Mouse (Mus musculus) embryonic facial prominence, embryonic 11.5 days (tissue): ENCODE results near the gene Olfr692. TPM values are rescaled to one million over a fixed set of nuclear protein-coding genes. Genes with fewer than 3 reads are reported as not detected.

Experiments used
- ATAC-seq: fragments of 200-750 bp; cut with Nextera tagmentation; replicated peaks from 2 replicates; pipeline ENCODE4 v1.8.0; 2017; ENCODE audit warnings: low read depth; ENCODE audit not compliant: insufficient number of reproducible peaks, low FRiP score, low TSS enrichment
- DNase-seq: peaks from one replicate; pipeline ENCODE4 v3.0.0-alpha.2; 2015; ENCODE audit warnings: low spot score
- H3K27ac ChIP-seq: fragments of 300-500 bp; sonication (generic); replicated peaks from 2 replicates; pipeline ENCODE4 v1.5.1; 2014; ENCODE audit warnings: mild to moderate bottlenecking, low read depth, low read length, control low read depth
- H3K27me3 ChIP-seq: fragments of 300-500 bp; sonication (generic); 2 replicates; pipeline ENCODE4 v1.6.1; 2014; ENCODE audit warnings: mild to moderate bottlenecking, low read length, moderate library complexity, mixed read lengths; ENCODE audit not compliant: control insufficient read depth, insufficient read depth
- H3K36me3 ChIP-seq: fragments of 300-500 bp; sonication (generic); replicated peaks from 2 replicates; pipeline ENCODE4 v1.6.1; 2014; ENCODE audit warnings: low read depth, mild to moderate bottlenecking, low read length, moderate library complexity, mixed read lengths; ENCODE audit not compliant: control insufficient read depth, insufficient read depth
- H3K4me1 ChIP-seq: fragments of 300-500 bp; sonication (generic); 2 replicates; pipeline ENCODE4 v1.6.1; 2014; ENCODE audit warnings: low read length, mixed read lengths; ENCODE audit not compliant: control insufficient read depth, insufficient read depth
- H3K4me2 ChIP-seq: fragments of 300-500 bp; sonication (generic); 2 replicates; pipeline ENCODE4 v1.6.1; 2014; ENCODE audit warnings: low read depth, mild to moderate bottlenecking, control low read depth, low read length, moderate library complexity
- H3K4me3 ChIP-seq: fragments of 300-500 bp; sonication (generic); 2 replicates; pipeline ENCODE4 v1.5.1; 2014; ENCODE audit warnings: low read depth, low read length, control low read depth
- H3K9ac ChIP-seq: fragments of 300-500 bp; sonication (generic); replicated peaks from 2 replicates; pipeline ENCODE4 v1.6.1; 2014; ENCODE audit warnings: mild to moderate bottlenecking, control low read depth, low read length
- H3K9me3 ChIP-seq: fragments of 300-500 bp; sonication (generic); replicated peaks from 2 replicates; pipeline ENCODE4 v1.6.1; 2016; ENCODE audit warnings: mild to moderate bottlenecking, low read length, inconsistent platforms, mixed read lengths; ENCODE audit not compliant: control insufficient read depth
- WGBS: fragments of 180-500 bp; shearing (Covaris S2); extraction: QIAGEN DNeasy Blood & Tissue Kit; methylation state at CpG from one replicate; pipeline ENCODE4 v1.1.7; 2014; 5-methylcytosine and 5-hydroxymethylcytosine counted together
- polyA plus RNA-seq: library from polyadenylated mRNA; unstranded; fragments of >200 nt; fragmentation: Nextera tagmentation; extraction: Ambion mirVana; gene quantifications from 2 replicates; pipeline ENCODE4 v1.2.1, GENCODE M21; 2014

Gene Olfr692
- polyA plus RNA-seq, 1 experiment from 2014 or later = not detected

DNA sequence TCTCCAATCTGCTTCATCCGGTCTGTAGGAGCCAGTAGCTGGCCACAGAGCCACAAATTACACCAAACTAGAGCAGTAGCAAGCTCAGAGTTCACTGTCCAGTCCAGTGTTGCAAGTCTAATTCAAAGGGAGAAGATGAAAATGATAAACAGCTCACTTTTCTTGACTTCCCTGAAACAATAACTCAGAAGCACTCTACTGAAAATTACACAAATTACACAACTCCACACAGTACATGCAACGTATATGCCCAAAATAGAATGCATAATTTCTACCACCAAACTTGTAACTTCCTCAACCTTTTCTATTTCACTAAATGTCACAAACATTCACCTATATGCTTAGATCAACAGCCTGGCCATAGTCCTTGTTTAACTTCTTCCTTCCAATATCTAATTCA, 22.2 kb downstream of the Olfr692 start:
- Histone ChIP-seq H3K9ac (no peak overlapping the region), H3K4me1 (no peaks in the 10 kb centered on the region), H3K4me3 (no peak overlapping the region), H3K36me3 (peaks cover 5% of the 10 kb centered on the region; the same call in 1 of the 2 replicates), H3K4me2 (no peak overlapping the region), H3K9me3 (no peaks in the 10 kb centered on the region), H3K27ac (no peak overlapping the region), H3K27me3 (no peaks in the 10 kb centered on the region)
- ATAC-seq (no peak), DNase-seq (no peak)
- 87% methylated on average over 2 of the region's 2 CpGs for WGBS

DNA sequence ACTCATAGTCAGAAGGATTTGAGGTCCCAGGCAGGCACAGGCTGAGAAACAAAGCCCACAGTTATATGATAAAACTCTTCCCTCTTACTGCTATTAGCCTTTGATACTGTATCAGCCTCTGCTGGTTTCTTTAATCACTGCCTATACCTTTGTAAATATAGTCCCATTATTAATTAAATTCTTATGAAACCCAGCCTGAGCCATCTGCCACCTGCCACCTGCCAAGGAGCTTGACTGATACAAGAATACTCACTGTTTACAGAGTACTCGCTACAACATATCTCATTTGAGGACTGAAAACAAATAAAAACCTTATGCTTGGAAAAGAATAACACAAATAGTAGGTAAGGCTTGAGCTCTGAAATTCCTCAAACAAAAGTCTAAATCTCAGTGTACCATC, 26.6 kb downstream of the Olfr692 start:
- no peak overlapping the region for H3K27ac ChIP-seq
- no peak overlapping the region for H3K9ac ChIP-seq
- ATAC-seq = no peak
- no peaks in the 10 kb centered on the region for H3K4me1 ChIP-seq
- H3K27me3 ChIP-seq = no peaks in the 10 kb centered on the region
- no peak overlapping the region for H3K4me2 ChIP-seq
- H3K9me3 ChIP-seq = no peaks in the 10 kb centered on the region
- H3K36me3 ChIP-seq = no peaks in the 10 kb centered on the region; the same call in 1 of the 2 replicates
- WGBS = 74% methylated on average over 1 of the region's 1 CpGs
- DNase-seq = no peak
- H3K4me3 ChIP-seq = no peak overlapping the region

DNA sequence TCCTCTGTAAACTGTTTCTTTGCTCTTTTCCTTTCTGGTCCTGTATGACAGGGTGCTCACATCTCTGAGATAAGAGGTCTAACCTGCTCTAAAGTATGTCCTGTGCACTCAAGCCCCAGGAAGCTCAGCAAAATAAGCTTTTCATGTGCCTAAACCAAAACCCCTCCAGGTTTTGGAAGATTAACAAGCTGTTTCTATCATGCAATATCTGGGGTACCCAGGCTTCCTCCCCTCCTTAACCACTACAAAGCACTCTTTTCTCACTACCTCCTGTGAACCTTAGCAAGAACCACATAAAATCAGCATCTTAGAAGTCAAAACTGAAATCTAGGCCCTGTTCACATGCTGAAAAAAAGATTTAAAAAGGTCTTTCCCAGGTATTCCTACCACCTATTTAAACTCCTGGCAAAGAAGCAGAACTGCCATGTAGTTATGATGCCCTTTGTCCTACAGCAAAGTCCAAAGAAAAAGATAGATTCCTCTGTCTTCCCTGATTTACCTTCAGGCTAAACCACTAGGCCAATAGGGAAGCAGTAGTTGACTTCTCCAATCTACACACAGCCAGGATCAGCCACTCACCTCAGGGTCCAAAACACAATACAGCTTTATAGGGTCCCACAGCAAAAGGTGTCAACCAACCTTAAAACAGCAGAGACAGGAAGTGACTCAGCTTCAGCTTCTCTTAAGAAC, 27.2 kb downstream of the Olfr692 start:
- no peak for DNase-seq
- Histone ChIP-seq H3K4me3 (no peak overlapping the region), H3K9ac (no peak overlapping the region), H3K27me3 (no peaks in the 10 kb centered on the region), H3K4me1 (no peaks in the 10 kb centered on the region), H3K9me3 (no peaks in the 10 kb centered on the region), H3K36me3 (no peaks in the 10 kb centered on the region), H3K27ac (no peak overlapping the region), H3K4me2 (no peak overlapping the region)
- no peak for ATAC-seq

DNA sequence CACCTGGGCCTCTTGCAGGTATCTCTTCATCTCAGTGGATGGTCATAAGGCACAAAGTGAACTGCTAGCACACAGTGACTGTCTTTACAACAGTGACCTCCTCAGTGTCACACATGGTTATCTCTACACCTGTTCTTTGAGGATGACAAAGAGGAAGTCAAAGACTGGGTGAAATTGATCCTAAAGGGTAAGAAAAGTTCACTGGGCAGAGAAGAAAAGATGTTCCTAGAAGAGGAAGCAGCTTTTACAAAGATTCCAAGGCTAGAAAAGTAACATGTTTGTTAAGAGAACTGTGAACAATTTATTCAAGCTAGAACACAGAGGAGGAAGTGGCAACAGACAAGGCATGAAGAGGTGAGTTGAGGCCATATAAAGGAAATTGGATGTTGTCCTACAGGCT, 28.1 kb downstream of the Olfr692 start:
- no peak for ATAC-seq
- H3K27me3 ChIP-seq = no peaks in the 10 kb centered on the region
- no peaks in the 10 kb centered on the region for H3K36me3 ChIP-seq
- H3K4me3 ChIP-seq = no peak overlapping the region
- no peaks in the 10 kb centered on the region for H3K9me3 ChIP-seq
- H3K9ac ChIP-seq = no peak overlapping the region
- H3K27ac ChIP-seq = no peak overlapping the region
- no peak overlapping the region for H3K4me2 ChIP-seq
- no peak for DNase-seq
- no peaks in the 10 kb centered on the region for H3K4me1 ChIP-seq

DNA sequence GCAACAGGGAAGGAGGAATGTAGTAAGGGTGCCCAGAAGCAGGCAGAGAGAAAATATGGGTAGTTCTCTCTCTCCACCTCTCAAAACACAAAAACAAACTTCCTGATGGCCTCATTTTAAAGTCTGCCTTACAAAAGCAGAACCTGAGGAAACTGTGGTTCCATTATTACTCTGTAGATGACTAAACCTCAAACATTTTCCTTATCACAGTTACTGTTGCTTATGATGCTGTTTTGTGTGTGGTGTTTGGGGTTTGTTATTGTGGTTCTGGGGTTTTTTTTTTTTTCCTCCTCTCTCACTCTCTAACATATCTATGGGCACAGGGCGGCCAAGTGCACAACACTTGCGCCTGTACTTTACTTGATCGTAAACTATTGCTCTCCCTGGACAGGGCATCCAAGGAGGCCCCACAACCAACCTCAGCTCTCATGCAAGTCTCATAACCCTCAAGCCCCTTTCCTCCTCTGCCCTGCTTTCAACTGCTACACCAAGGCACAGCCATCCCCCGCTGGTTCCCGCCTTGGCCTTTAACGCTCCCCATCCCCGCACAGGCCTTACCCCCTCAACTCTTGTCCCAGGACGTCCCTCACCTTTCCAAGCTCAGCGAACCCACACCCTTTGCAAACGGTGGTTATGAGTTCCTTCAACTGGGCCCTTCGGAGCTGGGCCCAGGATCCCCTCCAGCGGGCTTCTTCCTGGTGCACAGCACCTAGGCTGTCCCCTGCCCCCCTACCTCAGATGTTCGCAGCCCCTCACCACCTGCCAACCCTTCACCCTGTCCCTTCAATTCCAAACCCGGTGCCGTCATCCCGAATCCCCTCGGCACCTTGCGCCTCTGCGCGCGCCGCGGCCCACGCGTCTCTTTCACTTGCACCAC, 31.3 kb downstream of the Olfr692 start:
- H3K27ac ChIP-seq = no peak overlapping the region
- peak overlapping the region; percentile 69 for H3K4me3 ChIP-seq
- DNase-seq = peak; percentile 26
- peak overlapping the region; percentile 80 for H3K9ac ChIP-seq
- H3K36me3 ChIP-seq = no peaks in the 10 kb centered on the region
- H3K4me1 ChIP-seq = no peaks in the 10 kb centered on the region
- H3K4me2 ChIP-seq = peak overlapping the region; percentile 62
- no peaks in the 10 kb centered on the region for H3K9me3 ChIP-seq
- peak; percentile 45; the same call in 1 of the 2 replicates for ATAC-seq
- H3K27me3 ChIP-seq = no peaks in the 10 kb centered on the region
- WGBS = 2% methylated on average over 25 of the region's 25 CpGs

DNA sequence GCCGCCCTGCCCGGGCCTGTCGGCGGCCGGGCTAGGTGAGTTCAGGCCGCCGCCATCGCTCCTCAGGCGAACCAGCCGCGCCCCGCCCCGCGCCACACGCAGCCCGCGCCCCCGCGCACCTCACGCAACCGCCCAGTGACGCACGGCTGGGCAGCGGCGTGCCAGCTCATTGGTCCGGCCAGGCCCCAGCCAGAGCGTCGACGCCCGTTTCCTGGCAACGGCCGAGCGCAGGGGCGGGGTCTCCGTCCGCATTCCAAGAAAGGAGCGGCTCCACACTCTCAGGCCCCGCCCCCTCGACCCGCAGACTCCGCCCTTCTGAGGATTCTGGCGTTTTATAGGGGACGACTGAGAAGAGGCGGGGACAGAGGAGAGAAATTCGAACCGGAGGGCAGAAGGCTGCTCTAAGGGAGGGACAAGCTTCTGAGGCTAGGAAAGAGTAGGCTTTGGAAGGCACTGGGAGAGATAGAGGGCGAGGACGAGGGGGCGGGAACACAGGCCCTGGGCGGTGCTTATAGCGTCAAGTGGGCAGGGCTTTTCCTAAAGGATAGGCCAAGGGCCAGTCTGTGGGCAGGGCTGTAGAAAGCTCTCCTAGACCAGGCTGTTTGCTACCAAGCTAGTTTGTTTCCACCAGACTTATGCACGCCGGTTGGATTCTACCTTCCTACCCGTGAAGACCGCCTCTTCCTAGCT, 32.0 kb downstream of the Olfr692 start, which contains the start of gene Fam160a2:
Gene Fam160a2 (minus strand): TSS at position 120 of the 690 bp plus-strand sequence.
- no peaks in the 10 kb centered on the region for H3K27me3 ChIP-seq
- peak; percentile 100 for DNase-seq
- peak within 1 kb of the TSS; percentile 69 for H3K4me3 ChIP-seq
- under 1% methylated on average over 53 of the region's 55 CpGs for WGBS
- H3K27ac ChIP-seq = peak within 1 kb of the TSS; percentile 7; the same call in 1 of the 2 replicates
- peak; percentile 99 for ATAC-seq
- peak within 1 kb of the TSS; percentile 80 for H3K9ac ChIP-seq
- H3K9me3 ChIP-seq = no peaks in the 10 kb centered on the region
- peak within 1 kb of the TSS; percentile 62 for H3K4me2 ChIP-seq
- no peaks in the 10 kb centered on the region for H3K4me1 ChIP-seq
- no peaks in the 10 kb centered on the region for H3K36me3 ChIP-seq

DNA sequence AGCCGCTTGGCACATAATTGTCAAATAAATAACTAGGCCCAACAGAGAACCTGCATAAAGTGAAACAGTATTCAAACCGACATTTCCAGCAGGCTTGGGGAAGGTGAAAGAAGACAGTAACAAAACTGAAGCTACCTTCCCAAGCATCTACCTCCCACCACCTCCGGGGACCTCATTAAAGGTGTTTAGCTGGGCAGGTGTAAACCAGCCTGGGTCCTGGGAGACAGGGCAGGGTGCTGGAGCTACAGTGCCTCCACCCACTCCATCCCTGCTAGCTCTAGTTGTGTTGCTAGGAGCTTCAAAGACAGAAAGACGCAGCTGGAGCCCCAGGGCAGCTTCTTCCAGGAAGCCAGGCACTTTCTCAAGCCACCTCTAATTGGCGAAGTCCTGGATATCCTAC, 36.2 kb downstream of the Olfr692 start, which contains the start of gene Cnga4:
Gene Cnga4 (plus strand): TSS at position 301 of the 400 bp plus-strand sequence.
- H3K9ac ChIP-seq = no peak within 1 kb of the TSS
- H3K27ac ChIP-seq = no peak within 1 kb of the TSS
- no peak within 1 kb of the TSS for H3K4me3 ChIP-seq
- no peak within 1 kb of the TSS for H3K4me2 ChIP-seq
- DNase-seq (no peak), ATAC-seq (no peak)
- 76% methylated on average over 5 of the region's 5 CpGs for WGBS
- H3K4me1 ChIP-seq = no peaks in the 10 kb centered on the region
- H3K27me3 ChIP-seq = no peaks in the 10 kb centered on the region
- H3K9me3 ChIP-seq = no peaks in the 10 kb centered on the region
- no peaks in the 10 kb centered on the region for H3K36me3 ChIP-seq
